10 mouse cellular contexts compared by ENCODE assay signal in the genomic region with DNA sequence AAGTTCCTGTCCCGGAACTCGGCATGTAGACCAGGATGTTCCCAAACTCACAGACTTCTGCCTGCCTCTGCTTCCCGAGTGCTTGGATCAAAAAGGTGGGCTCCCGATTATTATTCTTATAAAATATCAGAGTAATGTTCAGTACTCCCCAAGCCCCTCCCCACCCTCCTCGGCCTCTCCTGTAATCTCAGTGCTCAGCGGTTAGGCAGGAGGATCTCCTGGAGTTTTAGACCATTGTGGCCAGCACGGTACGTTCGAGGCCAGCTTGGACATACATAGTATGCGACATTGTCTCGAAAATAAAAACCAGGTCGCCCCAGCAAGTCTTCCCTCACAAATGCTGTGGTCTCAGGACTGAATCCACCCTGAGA. TPM values are rescaled to one million over a fixed set of nuclear protein-coding genes. Genes with fewer than 3 reads are reported as not detected.
DNase-seq lines count a peak whose midpoint lies in the region; ATAC-seq and TF ChIP-seq lines count a peak whose summit lies in the region.
"Not testable (repeated sequence)": the region's sequence is repeated elsewhere in the genome, so short reads cannot be mapped to it uniquely, and the experiment has no call there.
"Had no signal": no experiment of that assay in that cellular context is flagged by ENCODE, and none has a peak within 500 bp of the region (broad histone marks: within the 10 kb centered on the region; RNA-seq: fewer than 3 reads in every experiment).

No protein-coding gene starts in this region.

- 27% methylated on average over 5 of the region's 12 CpGs for WGBS in embryonic facial prominence, embryonic 14.5 days
- WGBS in hindbrain, embryonic 12.5 days: 38% methylated on average over 6 of the region's 12 CpGs
- 42% methylated on average over 5 of the region's 12 CpGs for WGBS in kidney, postnatal 0 days
- 15% methylated on average over 6 of the region's 12 CpGs for WGBS in liver, embryonic 15.5 days (ENCODE audit: insufficient replicate concordance)
- WGBS in midbrain, embryonic 13.5 days: 36% methylated on average over 6 of the region's 12 CpGs
- 30% methylated on average over 4 of the region's 12 CpGs for WGBS in stomach, embryonic 14.5 days

- intact Hi-C loops in gastrocnemius, adult 2 months (cut with DNase I): not testable (repeated sequence)

- peak overlapping the region; percentile 64 for H3K4me3 ChIP-seq in G1E (ENCODE audit: low read depth, low read length)
- H3K4me3 ChIP-seq in embryonic facial prominence, embryonic 14.5 days (ENCODE audit: low read depth, low read length): peak overlapping the region; percentile 37
- peak overlapping the region; percentile 70 for H3K4me3 ChIP-seq in gastrocnemius, adult 2 months
- H3K4me3 ChIP-seq in hindbrain, embryonic 12.5 days: peak overlapping the region; percentile 25
- H3K4me3 ChIP-seq in kidney, postnatal 0 days (replicated peaks; ENCODE audit: low read depth, low read length): 0 out of 2 replicates have a peak overlapping the region, but pooled peaks have one; percentile 21
- H3K4me3 ChIP-seq in liver, embryonic 15.5 days (replicated peaks): peak overlapping the region; percentile 55
- H3K4me3 ChIP-seq in midbrain, embryonic 13.5 days (replicated peaks): peak overlapping the region; percentile 38
- peak overlapping the region; percentile 27 for H3K4me3 ChIP-seq in stomach, embryonic 14.5 days (ENCODE audit: low read depth, low read length)

- H3K4me2 ChIP-seq in embryonic facial prominence, embryonic 14.5 days (ENCODE audit: low read depth, low read length): peak overlapping the region; percentile 50
- peak overlapping the region; percentile 49 for H3K4me2 ChIP-seq in hindbrain, embryonic 12.5 days (replicated peaks)
- H3K4me2 ChIP-seq in kidney, postnatal 0 days (ENCODE audit: low read length): peak overlapping the region; percentile 50
- H3K4me2 ChIP-seq in liver, embryonic 15.5 days: peak overlapping the region; percentile 65
- peak overlapping the region; percentile 54 for H3K4me2 ChIP-seq in midbrain, embryonic 13.5 days (replicated peaks)
- H3K4me2 ChIP-seq in stomach, embryonic 14.5 days (replicated peaks; ENCODE audit: low read depth, low read length): peak overlapping the region; percentile 39; the same call in 1 of the 2 replicates

- H3K36me3 ChIP-seq in G1E (replicated peaks): peaks cover 11% of the 10 kb centered on the region
- H3K36me3 ChIP-seq in embryonic facial prominence, embryonic 14.5 days (ENCODE audit: control insufficient read depth, insufficient read depth, low read length); hindbrain, embryonic 12.5 days; kidney, postnatal 0 days (ENCODE audit: insufficient read depth, low read length); liver, embryonic 15.5 days (replicated peaks); midbrain, embryonic 13.5 days; stomach, embryonic 14.5 days (ENCODE audit: control insufficient read depth, insufficient read depth, low read length): not testable (repeated sequence)

- not testable (repeated sequence) for ATAC-seq in G1E (ENCODE audit: extremely low read depth, insufficient number of reproducible peaks, low FRiP score, poor library complexity, severe bottlenecking); embryonic facial prominence, embryonic 14.5 days (ENCODE audit: low read depth); kidney, postnatal 0 days (replicated peaks; ENCODE audit: low FRiP score, low read depth); midbrain, embryonic 13.5 days; stomach, embryonic 14.5 days (ENCODE audit: insufficient number of reproducible peaks, insufficient read depth, low FRiP score, low read depth)
- peak; percentile 64 for ATAC-seq in hindbrain, embryonic 12.5 days (ENCODE audit: low FRiP score)
- ATAC-seq in liver, embryonic 15.5 days (ENCODE audit: insufficient read depth): peak; percentile 19

- TF ChIP-seq CTCF in G1E (IDR thresholded peaks at IDR 0.05; ENCODE audit: low read depth, low read length); gastrocnemius, adult 2 months (IDR thresholded peaks at IDR 0.05); kidney, postnatal 0 days (IDR thresholded peaks at IDR 0.05; ENCODE audit: low read depth): not testable (repeated sequence)

- not testable (repeated sequence) for H3K4me1 ChIP-seq in G1E (ENCODE audit: insufficient read depth, low read depth, low read length); embryonic facial prominence, embryonic 14.5 days (ENCODE audit: control insufficient read depth, insufficient read depth, low read length); hindbrain, embryonic 12.5 days; kidney, postnatal 0 days (replicated peaks; ENCODE audit: insufficient read depth, low read length); liver, embryonic 15.5 days (replicated peaks); midbrain, embryonic 13.5 days (replicated peaks); stomach, embryonic 14.5 days (ENCODE audit: control insufficient read depth, insufficient read depth, low read length)

- not testable (repeated sequence) for H3K27me3 ChIP-seq in G1E (ENCODE audit: insufficient read depth, low read length); embryonic facial prominence, embryonic 14.5 days (replicated peaks; ENCODE audit: control insufficient read depth, insufficient read depth, low read length); hindbrain, embryonic 12.5 days; kidney, postnatal 0 days (ENCODE audit: insufficient read depth, low read length); liver, embryonic 15.5 days; midbrain, embryonic 13.5 days; stomach, embryonic 14.5 days (ENCODE audit: control insufficient read depth, insufficient read depth, low read length)

- peak overlapping the region; percentile 46 for H3K9ac ChIP-seq in embryonic facial prominence, embryonic 14.5 days (ENCODE audit: low read depth, low read length)
- peak overlapping the region; percentile 47 for H3K9ac ChIP-seq in hindbrain, embryonic 12.5 days
- peak overlapping the region; percentile 31; the same call in 1 of the 2 replicates for H3K9ac ChIP-seq in kidney, postnatal 0 days (ENCODE audit: low read depth, low read length)
- H3K9ac ChIP-seq in liver, embryonic 15.5 days; stomach, embryonic 14.5 days (replicated peaks; ENCODE audit: low read depth, low read length): not testable (repeated sequence)
- peak overlapping the region; percentile 58 for H3K9ac ChIP-seq in midbrain, embryonic 13.5 days (replicated peaks)

- not testable (repeated sequence) for DNase-seq in G1E (ENCODE audit: low spot score); embryonic facial prominence, embryonic 14.5 days (ENCODE audit: low spot score); gastrocnemius, adult 2 months; kidney, postnatal 0 days (ENCODE audit: low spot score)

- not testable (repeated sequence) for H3K27ac ChIP-seq in embryonic facial prominence, embryonic 14.5 days (replicated peaks; ENCODE audit: low read depth, low read length); hindbrain, embryonic 12.5 days; kidney, postnatal 0 days; midbrain, embryonic 13.5 days; stomach, embryonic 14.5 days (ENCODE audit: low read length)
- peak overlapping the region; percentile 78 for H3K27ac ChIP-seq in gastrocnemius, adult 2 months
- 0 out of 2 replicates have a peak overlapping the region, but pooled peaks have one; percentile 24 for H3K27ac ChIP-seq in liver, embryonic 15.5 days (replicated peaks)

- not testable (repeated sequence) for H3K9me3 ChIP-seq in G1E (replicated peaks); embryonic facial prominence, embryonic 14.5 days (ENCODE audit: control insufficient read depth, low read length); hindbrain, embryonic 12.5 days (replicated peaks); kidney, postnatal 0 days (replicated peaks; ENCODE audit: low read length); liver, embryonic 15.5 days (replicated peaks); midbrain, embryonic 13.5 days; stomach, embryonic 14.5 days (ENCODE audit: control insufficient read depth, low read depth, low read length)

RNA-seq across cellular contexts. Expression of gene Wdr45, which starts 0.4 kb away (rescaled TPM):
- total RNA-seq in G1E (2014; fragmentation: Nextera tagmentation) (25.1 and 36.1 TPM in 2 replicates), G1E (2017) (27.9 and 30.8 TPM in 2 replicates)
- 10.8 and 11.4 TPM in 2 replicates for polyA plus RNA-seq in G1E (2012)
- polyA plus RNA-seq in embryonic facial prominence, embryonic 14.5 days (2014; fragmentation: Nextera tagmentation; extraction: Ambion mirVana): 18.7 and 26.5 TPM in 2 replicates
- 10 to 100 TPM; 31.1 to 37.6 TPM for total RNA-seq in gastrocnemius, adult 2 months (2021)
- 23.6 and 30.0 TPM in 2 replicates for polyA plus RNA-seq in hindbrain, embryonic 12.5 days (2016; fragmentation: Nextera tagmentation; extraction: Ambion mirVana)
- polyA plus RNA-seq in kidney, postnatal 0 days (2015; fragmentation: Nextera tagmentation; extraction: Ambion mirVana): 39.6 and 40.6 TPM in 2 replicates
- polyA plus RNA-seq in liver, embryonic 15.5 days (2015; fragmentation: Nextera tagmentation; extraction: Ambion mirVana): 16.0 and 17.5 TPM in 2 replicates
- polyA plus RNA-seq in midbrain, embryonic 13.5 days (2015; fragmentation: Nextera tagmentation; extraction: Ambion mirVana): 31.8 and 34.9 TPM in 2 replicates
- polyA plus RNA-seq in stomach, embryonic 14.5 days (2014; fragmentation: Nextera tagmentation; extraction: Ambion mirVana): 26.7 and 28.8 TPM in 2 replicates

RNA-seq across cellular contexts. Expression of gene Gm45208, which starts 8.3 kb away (rescaled TPM):
- total RNA-seq in G1E (2014; fragmentation: Nextera tagmentation) (not detected in 2 replicates), G1E (2017) (0.44 TPM in 1 of 2 replicates, not detected in the other)
- polyA plus RNA-seq in G1E (2012): 1.1 and 2.0 TPM in 2 replicates
- not detected in 2 replicates for polyA plus RNA-seq in embryonic facial prominence, embryonic 14.5 days (2014; fragmentation: Nextera tagmentation; extraction: Ambion mirVana)
- not detected for total RNA-seq in gastrocnemius, adult 2 months (2021)
- 1.7 TPM in 1 of 2 replicates, not detected in the other for polyA plus RNA-seq in hindbrain, embryonic 12.5 days (2016; fragmentation: Nextera tagmentation; extraction: Ambion mirVana)
- polyA plus RNA-seq in kidney, postnatal 0 days (2015; fragmentation: Nextera tagmentation; extraction: Ambion mirVana): 0.30 TPM in 1 of 2 replicates, not detected in the other
- polyA plus RNA-seq in liver, embryonic 15.5 days (2015; fragmentation: Nextera tagmentation; extraction: Ambion mirVana): 0.31 TPM in 1 of 2 replicates, not detected in the other
- not detected in 2 replicates for polyA plus RNA-seq in midbrain, embryonic 13.5 days (2015; fragmentation: Nextera tagmentation; extraction: Ambion mirVana)
- polyA plus RNA-seq in stomach, embryonic 14.5 days (2014; fragmentation: Nextera tagmentation; extraction: Ambion mirVana): 0.54 TPM in 1 of 2 replicates, not detected in the other
- total RNA-seq: heart, adult 8-10 months had no signal

RNA-seq across cellular contexts. Expression of gene Praf2, which starts 14.5 kb away (rescaled TPM):
- total RNA-seq in G1E (2014; fragmentation: Nextera tagmentation) (22.6 and 34.0 TPM in 2 replicates), G1E (2017) (5.0 and 5.7 TPM in 2 replicates)
- 10.8 and 12.0 TPM in 2 replicates for polyA plus RNA-seq in G1E (2012)
- 83.5 and 85.5 TPM in 2 replicates for polyA plus RNA-seq in embryonic facial prominence, embryonic 14.5 days (2014; fragmentation: Nextera tagmentation; extraction: Ambion mirVana)
- total RNA-seq in gastrocnemius, adult 2 months (2021): 1 to 10 TPM; 3.3 to 6.7 TPM
- polyA plus RNA-seq in hindbrain, embryonic 12.5 days (2016; fragmentation: Nextera tagmentation; extraction: Ambion mirVana): 86.0 and 88.5 TPM in 2 replicates
- polyA plus RNA-seq in kidney, postnatal 0 days (2015; fragmentation: Nextera tagmentation; extraction: Ambion mirVana): 40.9 and 41.6 TPM in 2 replicates
- polyA plus RNA-seq in liver, embryonic 15.5 days (2015; fragmentation: Nextera tagmentation; extraction: Ambion mirVana): 5.6 and 5.8 TPM in 2 replicates
- 110 and 111 TPM in 2 replicates for polyA plus RNA-seq in midbrain, embryonic 13.5 days (2015; fragmentation: Nextera tagmentation; extraction: Ambion mirVana)
- polyA plus RNA-seq in stomach, embryonic 14.5 days (2014; fragmentation: Nextera tagmentation; extraction: Ambion mirVana): 91.5 and 95.7 TPM in 2 replicates

RNA-seq across cellular contexts. Expression of gene Gpkow, which starts 16.8 kb away (rescaled TPM):
- 59.1 and 66.0 TPM in 2 replicates for total RNA-seq in G1E (2014; fragmentation: Nextera tagmentation)
- total RNA-seq in G1E (2017): 21.6 and 25.5 TPM in 2 replicates
- 6.4 and 11.4 TPM in 2 replicates for polyA plus RNA-seq in G1E (2012)
- 40.0 and 42.1 TPM in 2 replicates for polyA plus RNA-seq in embryonic facial prominence, embryonic 14.5 days (2014; fragmentation: Nextera tagmentation; extraction: Ambion mirVana)
- total RNA-seq in gastrocnemius, adult 2 months (2021): 10 to 100 TPM; 12.5 to 15.3 TPM
- 45.5 and 46.4 TPM in 2 replicates for polyA plus RNA-seq in hindbrain, embryonic 12.5 days (2016; fragmentation: Nextera tagmentation; extraction: Ambion mirVana)
- polyA plus RNA-seq in kidney, postnatal 0 days (2015; fragmentation: Nextera tagmentation; extraction: Ambion mirVana): 32.7 and 36.2 TPM in 2 replicates
- 13.3 and 14.1 TPM in 2 replicates for polyA plus RNA-seq in liver, embryonic 15.5 days (2015; fragmentation: Nextera tagmentation; extraction: Ambion mirVana)
- 45.1 and 45.6 TPM in 2 replicates for polyA plus RNA-seq in midbrain, embryonic 13.5 days (2015; fragmentation: Nextera tagmentation; extraction: Ambion mirVana)
- 39.0 and 42.0 TPM in 2 replicates for polyA plus RNA-seq in stomach, embryonic 14.5 days (2014; fragmentation: Nextera tagmentation; extraction: Ambion mirVana)

RNA-seq across cellular contexts. Expression of gene Magix, which starts 32.7 kb away (rescaled TPM):
- total RNA-seq in G1E (2014; fragmentation: Nextera tagmentation) (not detected in 2 replicates), G1E (2017) (0.12 and 0.27 TPM in 2 replicates)
- 0.05 TPM in 1 of 2 replicates, not detected in the other for polyA plus RNA-seq in G1E (2012)
- polyA plus RNA-seq in embryonic facial prominence, embryonic 14.5 days (2014; fragmentation: Nextera tagmentation; extraction: Ambion mirVana): 0.50 and 0.59 TPM in 2 replicates
- 10 to 100 TPM; 21.0 to 31.0 TPM for total RNA-seq in gastrocnemius, adult 2 months (2021)
- 0.50 TPM in 1 of 2 replicates, not detected in the other for polyA plus RNA-seq in hindbrain, embryonic 12.5 days (2016; fragmentation: Nextera tagmentation; extraction: Ambion mirVana)
- 1.5 and 2.3 TPM in 2 replicates for polyA plus RNA-seq in kidney, postnatal 0 days (2015; fragmentation: Nextera tagmentation; extraction: Ambion mirVana)
- polyA plus RNA-seq in liver, embryonic 15.5 days (2015; fragmentation: Nextera tagmentation; extraction: Ambion mirVana): 0.09 and 0.12 TPM in 2 replicates
- polyA plus RNA-seq in midbrain, embryonic 13.5 days (2015; fragmentation: Nextera tagmentation; extraction: Ambion mirVana): 0.06 and 0.09 TPM in 2 replicates
- polyA plus RNA-seq in stomach, embryonic 14.5 days (2014; fragmentation: Nextera tagmentation; extraction: Ambion mirVana): 0.71 and 0.80 TPM in 2 replicates
- total RNA-seq: neutrophil, adult 5-6 weeks had no signal
